Mouse (Mus musculus) spleen, adult 2 months (tissue): ENCODE results near the gene Pbx2.

Source experiments
- CTCF ChIP-seq: fragments of 200-500 bp; IDR thresholded peaks from 2 replicates; pipeline ENCODE4 v1.5.1; 2011; ENCODE audit warnings: mild to moderate bottlenecking, inconsistent platforms; ENCODE audit not compliant: insufficient read depth, insufficient read length, insufficient replicate concordance; ENCODE audit errors: extremely low read depth
- POLR2A ChIP-seq: fragments of 200-500 bp; IDR thresholded peaks from 2 replicates; pipeline ENCODE4 v1.6.1; 2011; ENCODE audit warnings: low read depth, low read length, inconsistent platforms

DNA sequence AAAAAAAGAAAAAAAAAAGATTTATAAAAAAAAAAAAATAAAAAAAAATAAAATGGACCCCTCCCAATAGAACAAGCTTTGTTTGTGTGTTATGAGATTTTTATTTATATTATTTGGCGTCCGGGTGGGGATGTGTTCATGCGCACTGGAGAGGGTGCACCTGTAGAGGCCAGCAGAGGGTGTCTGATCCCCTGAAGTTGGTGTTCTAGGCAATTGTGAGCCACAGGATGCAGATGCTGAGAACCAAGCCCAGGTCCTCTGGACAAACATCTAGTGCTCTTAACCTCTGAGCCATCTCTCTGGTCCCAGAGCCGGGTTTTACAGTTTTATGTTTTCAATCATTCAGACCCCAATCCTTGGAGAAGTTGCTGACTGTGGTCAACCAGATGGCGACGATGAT, 30.6 kb upstream of the Pbx2 start:
- TF ChIP-seq CTCF (no peak), POLR2A (no peak)
